Mouse (Mus musculus): ENCODE measurements around the gene Olig2. TPM values are rescaled to one million over a fixed set of nuclear protein-coding genes. Genes with fewer than 3 reads are reported as not detected.

The Olig2 gene
- total RNA-seq (2014; rRNA removed) (58.7 and 66.3 TPM in 2 replicates), polyA plus RNA-seq (2015; fragmentation: Nextera tagmentation; extraction: Ambion mirVana) (16.0 and 17.3 TPM in 2 replicates)

- peak; percentile 88 for ATAC-seq
- H3K9ac ChIP-seq (replicated peaks; ENCODE audit: low read length), result peak within 1 kb of the TSS; percentile 52
- no peak for TF ChIP-seq CTCF (IDR thresholded peaks at IDR 0.05; ENCODE audit: low read depth)
- DNase-seq (ENCODE audit: low spot score), result peak; percentile 83
- peak within 1 kb of the TSS; percentile 65 for H3K27ac ChIP-seq
- peak within 1 kb of the TSS; percentile 38 for H3K4me3 ChIP-seq (ENCODE audit: low read length)
- peaks cover 86% of the 10 kb centered on the region for H3K27me3 ChIP-seq (ENCODE audit: insufficient read depth, low read length)
- peak within 1 kb of the TSS; percentile 49 for H3K4me2 ChIP-seq (ENCODE audit: low read depth, low read length)
- 1% methylated on average over 53 of the region's 53 CpGs for WGBS
- no peaks in the 10 kb centered on the region for H3K4me1 ChIP-seq (ENCODE audit: insufficient read depth, low read length)
- H3K36me3 ChIP-seq (ENCODE audit: insufficient read depth, low read length), result no peaks in the 10 kb centered on the region
- no peaks in the 10 kb centered on the region for H3K9me3 ChIP-seq (ENCODE audit: low read length)
Observed at GRCm38 (mm10) chr16:91225233-91226037, at the start of gene Olig2. Gene Olig2, plus strand, starts transcription at chr16:91225457.

GRCm38 (mm10) chr16:91175892-91176291, 49.4 kb upstream of the Olig2 start:
- no peak overlapping the region for H3K9ac ChIP-seq (replicated peaks; ENCODE audit: low read length)
- no peaks in the 10 kb centered on the region; the same call in 1 of the 2 replicates for H3K4me1 ChIP-seq (ENCODE audit: insufficient read depth, low read length)
- 59% methylated on average over 8 of the region's 8 CpGs for WGBS
- no peak overlapping the region for H3K4me3 ChIP-seq (ENCODE audit: low read length)
- TF ChIP-seq CTCF (IDR thresholded peaks at IDR 0.05; ENCODE audit: low read depth), result no peak
- no peak for DNase-seq (ENCODE audit: low spot score)
- H3K27me3 ChIP-seq (ENCODE audit: insufficient read depth, low read length), result peaks cover 20% of the 10 kb centered on the region
- H3K27ac ChIP-seq, result no peak overlapping the region
- H3K4me2 ChIP-seq (ENCODE audit: low read depth, low read length), result no peak overlapping the region
- H3K36me3 ChIP-seq (ENCODE audit: insufficient read depth, low read length), result no peaks in the 10 kb centered on the region
- no peaks in the 10 kb centered on the region for H3K9me3 ChIP-seq (ENCODE audit: low read length)
- ATAC-seq, result no peak

GRCm38 (mm10) chr16:91187046-91187445, 38.2 kb upstream of the Olig2 start:
- Histone ChIP-seq H3K36me3 (ENCODE audit: insufficient read depth, low read length) (no peaks in the 10 kb centered on the region), H3K9ac (replicated peaks; ENCODE audit: low read length) (no peak overlapping the region), H3K4me1 (ENCODE audit: insufficient read depth, low read length) (no peaks in the 10 kb centered on the region), H3K27ac (no peak overlapping the region), H3K27me3 (ENCODE audit: insufficient read depth, low read length) (peaks cover 4% of the 10 kb centered on the region), H3K4me2 (ENCODE audit: low read depth, low read length) (no peak overlapping the region), H3K4me3 (ENCODE audit: low read length) (no peak overlapping the region), H3K9me3 (ENCODE audit: low read length) (no peaks in the 10 kb centered on the region)
- ATAC-seq (no peak), DNase-seq (ENCODE audit: low spot score) (no peak)
- WGBS, result 58% methylated on average over 8 of the region's 8 CpGs
- TF ChIP-seq CTCF (IDR thresholded peaks at IDR 0.05; ENCODE audit: low read depth), result no peak

- H3K4me3 ChIP-seq (ENCODE audit: low read length), result no peak overlapping the region
- ATAC-seq (no peak), DNase-seq (ENCODE audit: low spot score) (no peak)
- H3K27ac ChIP-seq, result no peak overlapping the region
- no peaks in the 10 kb centered on the region for H3K4me1 ChIP-seq (ENCODE audit: insufficient read depth, low read length)
- H3K36me3 ChIP-seq (ENCODE audit: insufficient read depth, low read length), result no peaks in the 10 kb centered on the region
- H3K27me3 ChIP-seq (ENCODE audit: insufficient read depth, low read length), result peaks cover 6% of the 10 kb centered on the region
- no peak for TF ChIP-seq CTCF (IDR thresholded peaks at IDR 0.05; ENCODE audit: low read depth)
- H3K9ac ChIP-seq (replicated peaks; ENCODE audit: low read length), result no peak overlapping the region
- H3K4me2 ChIP-seq (ENCODE audit: low read depth, low read length), result no peak overlapping the region
- WGBS, result 78% methylated on average over 10 of the region's 10 CpGs
- H3K9me3 ChIP-seq (ENCODE audit: low read length), result no peaks in the 10 kb centered on the region
Observed at GRCm38 (mm10) chr16:91187662-91188061, 37.6 kb upstream of the Olig2 start.

- ATAC-seq, result no peak
- Histone ChIP-seq H3K36me3 (ENCODE audit: insufficient read depth, low read length) (no peaks in the 10 kb centered on the region), H3K27me3 (ENCODE audit: insufficient read depth, low read length) (peaks cover 8% of the 10 kb centered on the region)
Observed at GRCm38 (mm10) chr16:91188304-91188703, 37.0 kb upstream of the Olig2 start.

GRCm38 (mm10) chr16:91191233-91191632, 34.0 kb upstream of the Olig2 start:
- H3K27ac ChIP-seq, result peak overlapping the region; percentile 69
- no peaks in the 10 kb centered on the region for H3K4me1 ChIP-seq (ENCODE audit: insufficient read depth, low read length)
- 32% methylated on average over 6 of the region's 6 CpGs for WGBS
- H3K9ac ChIP-seq (replicated peaks; ENCODE audit: low read length), result no peak overlapping the region
- no peak overlapping the region for H3K4me2 ChIP-seq (ENCODE audit: low read depth, low read length)
- peaks cover 8% of the 10 kb centered on the region for H3K27me3 ChIP-seq (ENCODE audit: insufficient read depth, low read length)
- no peak overlapping the region for H3K4me3 ChIP-seq (ENCODE audit: low read length)
- TF ChIP-seq CTCF (IDR thresholded peaks at IDR 0.05; ENCODE audit: low read depth), result no peak
- ATAC-seq, result peak; percentile 60; the same call in 1 of the 2 replicates
- no peaks in the 10 kb centered on the region for H3K36me3 ChIP-seq (ENCODE audit: insufficient read depth, low read length)
- peak; percentile 45 for DNase-seq (ENCODE audit: low spot score)
- H3K9me3 ChIP-seq (ENCODE audit: low read length), result no peaks in the 10 kb centered on the region

More at GRCm38 (mm10) chr16:91188304-91188703, 37.0 kb upstream of the Olig2 start:
- Histone ChIP-seq H3K9me3 (ENCODE audit: low read length) (no peaks in the 10 kb centered on the region), H3K27ac (no peak overlapping the region), H3K9ac (replicated peaks; ENCODE audit: low read length) (no peak overlapping the region), H3K4me2 (ENCODE audit: low read depth, low read length) (no peak overlapping the region), H3K4me1 (ENCODE audit: insufficient read depth, low read length) (no peaks in the 10 kb centered on the region), H3K4me3 (ENCODE audit: low read length) (no peak overlapping the region)
- no peak for DNase-seq (ENCODE audit: low spot score)
- 92% methylated on average over 12 of the region's 12 CpGs for WGBS
- TF ChIP-seq CTCF (IDR thresholded peaks at IDR 0.05; ENCODE audit: low read depth), result no peak
